Mouse (Mus musculus) forebrain, postnatal 0 days (tissue): ENCODE data around the gene Bcat1. TPM values are rescaled to one million over a fixed set of nuclear protein-coding genes. Genes with fewer than 3 reads are reported as not detected.

Experiments used
- ATAC-seq: fragments of 200-750 bp; cut with Nextera tagmentation; 2 replicates; pipeline ENCODE4 v1.8.0; 2017; ENCODE audit warnings: mild to moderate bottlenecking, moderate library complexity
- DNase-seq: peaks from one replicate; pipeline ENCODE4 v3.0.0-alpha.2; 2015
- H3K27ac ChIP-seq: fragments of 300-500 bp; sonication (generic); 2 replicates; pipeline ENCODE4 v1.5.1; 2014; ENCODE audit warnings: low read depth, mild to moderate bottlenecking, antibody characterized with exemption, low read length, moderate library complexity, mixed read lengths
- H3K27me3 ChIP-seq: fragments of 300-500 bp; sonication (generic); 2 replicates; pipeline ENCODE4 v1.6.1; 2014; ENCODE audit warnings: mild to moderate bottlenecking, low read length, mixed read lengths; ENCODE audit not compliant: insufficient read depth
- H3K36me3 ChIP-seq: fragments of 300-500 bp; sonication (generic); 2 replicates; pipeline ENCODE4 v1.6.1; 2014; ENCODE audit warnings: mild to moderate bottlenecking, moderate library complexity; ENCODE audit not compliant: insufficient read depth
- H3K4me1 ChIP-seq: fragments of 300-500 bp; sonication (generic); 2 replicates; pipeline ENCODE4 v1.6.1; 2014; ENCODE audit warnings: antibody characterized with exemption; ENCODE audit not compliant: insufficient read depth
- H3K4me2 ChIP-seq: fragments of 300-500 bp; sonication (generic); 2 replicates; pipeline ENCODE4 v1.6.1; 2014; ENCODE audit warnings: low read depth, mild to moderate bottlenecking, moderate library complexity
- H3K4me3 ChIP-seq: fragments of 300-500 bp; sonication (generic); 2 replicates; pipeline ENCODE4 v1.5.1; 2014; ENCODE audit warnings: low read depth, low read length, mixed read lengths
- H3K9ac ChIP-seq: fragments of 300-500 bp; sonication (generic); 2 replicates; pipeline ENCODE4 v1.6.1; 2014; ENCODE audit warnings: mild to moderate bottlenecking
- H3K9me3 ChIP-seq: fragments of 300-500 bp; sonication (generic); 2 replicates; pipeline ENCODE4 v1.6.1; 2016; ENCODE audit warnings: low read length
- CTCF ChIP-seq: sonication (generic); IDR thresholded peaks from 2 replicates; pipeline ENCODE4 v1.5.1; 2016; ENCODE audit warnings: antibody characterized with exemption, control low read depth, low read depth
- WGBS: fragments of 180-500 bp; shearing (Covaris S2); extraction: QIAGEN DNeasy Blood & Tissue Kit; methylation state at CpG from one replicate; pipeline ENCODE4 v1.1.7; 2014; 5-methylcytosine and 5-hydroxymethylcytosine counted together
- polyA plus RNA-seq: library from polyadenylated mRNA; unstranded; fragments of >200 nt; fragmentation: Nextera tagmentation; extraction: Ambion mirVana; gene quantifications from 2 replicates; pipeline ENCODE4 v1.2.1, GENCODE M21; 2015
- total RNA-seq: library from RNA; depleted of rRNA; stranded (reverse); fragments of >200 nt; gene quantifications from 2 replicates; pipeline ENCODE4 v1.2.3, GENCODE M21; 2014

The Bcat1 gene
- total and polyA plus RNA-seq, 2 experiments from 2014 or later: 50.7 to 97.5 TPM

DNA sequence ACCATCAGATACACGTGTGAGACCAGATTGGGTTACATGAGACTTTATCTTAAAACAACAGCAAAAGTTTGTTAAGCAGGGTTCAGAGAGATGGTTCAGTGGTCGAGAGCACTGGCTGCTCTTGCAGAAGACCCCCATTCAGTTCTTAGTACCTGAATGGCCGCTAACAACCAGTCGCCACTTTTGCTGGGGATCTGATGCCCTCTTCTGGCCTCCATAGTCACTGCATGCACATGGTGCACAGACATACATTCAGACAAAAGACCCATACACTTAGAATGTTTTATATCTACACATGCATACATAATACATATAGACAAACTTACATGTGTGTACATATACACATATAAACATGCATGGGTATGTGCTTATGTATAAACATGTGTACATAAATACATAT lies 86.8 kb downstream of the Bcat1 start:
- H3K27me3 ChIP-seq: no peaks in the 10 kb centered on the region
- no peaks in the 10 kb centered on the region for H3K9me3 ChIP-seq

DNA sequence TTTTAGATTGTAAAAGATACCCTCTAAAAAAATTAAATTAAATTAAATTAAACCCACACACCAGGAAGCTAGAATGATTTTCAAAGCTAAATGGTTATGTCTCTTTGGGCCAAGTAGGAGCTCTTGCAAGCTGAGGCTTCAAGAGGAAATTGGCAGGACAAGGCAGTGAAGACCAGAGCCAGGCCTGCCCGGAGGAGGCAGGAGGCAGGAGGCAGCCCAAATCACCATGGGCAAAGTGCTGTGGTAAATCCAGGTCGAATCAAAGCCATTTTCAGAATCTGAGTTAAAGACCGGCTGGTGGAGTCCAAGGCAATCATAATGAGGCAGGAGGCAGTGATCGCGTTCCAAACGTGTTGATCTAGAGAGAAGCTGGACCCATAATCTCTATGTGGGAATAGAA lies 88.3 kb downstream of the Bcat1 start:
- Histone ChIP-seq H3K9me3 (no peaks in the 10 kb centered on the region), H3K36me3 (no peaks in the 10 kb centered on the region), H3K4me3 (no peak overlapping the region), H3K4me2 (no peak overlapping the region), H3K27ac (no peak overlapping the region), H3K4me1 (no peaks in the 10 kb centered on the region), H3K9ac (no peak overlapping the region), H3K27me3 (no peaks in the 10 kb centered on the region)
- ATAC-seq (no peak), DNase-seq (no peak)
- WGBS: 80% methylated on average over 6 of the region's 6 CpGs
- TF ChIP-seq CTCF: no peak

More for the DNA sequence above, 86.8 kb downstream of the Bcat1 start:
- Histone ChIP-seq H3K4me1 (no peaks in the 10 kb centered on the region), H3K4me2 (no peak overlapping the region), H3K4me3 (no peak overlapping the region), H3K27ac (no peak overlapping the region), H3K36me3 (0 out of 2 replicates have a peak, but pooled peaks cover 6% of the 10 kb centered on the region), H3K9ac (no peak overlapping the region)
- ATAC-seq (no peak), DNase-seq (no peak)
- WGBS: 91% methylated on average over 4 of the region's 4 CpGs
- TF ChIP-seq CTCF: no peak

DNA sequence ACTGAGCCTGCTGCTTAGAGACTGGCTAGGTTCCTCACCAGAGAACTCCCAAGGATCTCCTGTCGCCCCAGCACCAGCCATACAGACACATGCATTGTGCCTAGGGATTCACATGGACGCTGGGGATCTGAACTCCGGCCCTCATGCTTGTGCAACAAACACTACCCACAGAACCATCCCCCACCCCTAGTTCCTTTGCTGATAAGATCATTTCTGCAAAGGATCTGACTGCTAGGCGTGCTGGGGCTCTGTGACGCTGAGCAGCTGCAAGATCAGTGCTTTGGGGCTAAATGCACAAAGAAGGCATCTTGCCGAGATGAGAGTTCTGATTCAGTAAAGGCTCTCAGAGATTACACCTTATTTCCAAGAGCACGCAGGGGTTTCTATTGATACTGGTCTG lies 88.8 kb downstream of the Bcat1 start:
- Histone ChIP-seq H3K27me3 (no peaks in the 10 kb centered on the region), H3K9ac (no peak overlapping the region), H3K4me3 (no peak overlapping the region), H3K9me3 (no peaks in the 10 kb centered on the region), H3K36me3 (no peaks in the 10 kb centered on the region), H3K4me1 (no peaks in the 10 kb centered on the region), H3K4me2 (no peak overlapping the region), H3K27ac (no peak overlapping the region)
- TF ChIP-seq CTCF: no peak
- ATAC-seq (no peak), DNase-seq (no peak)
- WGBS: 75% methylated on average over 7 of the region's 7 CpGs

DNA sequence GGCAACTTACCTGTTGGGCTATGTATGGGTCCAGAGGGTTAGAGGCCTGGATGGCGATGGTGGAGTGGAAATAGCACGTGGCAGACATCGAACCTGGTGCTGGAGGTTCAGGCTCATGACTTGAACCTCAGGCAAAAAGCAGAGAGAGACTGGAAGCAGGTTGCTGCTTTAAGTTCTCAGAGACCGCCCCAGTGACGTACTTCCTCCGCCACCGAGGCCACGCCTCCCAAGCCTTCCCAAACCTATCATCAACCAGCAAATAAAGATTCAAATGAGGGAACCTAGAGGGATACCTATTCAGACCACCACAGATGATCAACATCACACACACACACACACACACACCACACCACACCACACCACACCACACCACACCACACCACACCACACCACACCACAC lies 91.8 kb downstream of the Bcat1 start:
- Histone ChIP-seq H3K36me3 (no peaks in the 10 kb centered on the region), H3K27me3 (no peaks in the 10 kb centered on the region), H3K9me3 (no peaks in the 10 kb centered on the region), H3K9ac (no peak overlapping the region), H3K4me3 (no peak overlapping the region), H3K4me1 (no peaks in the 10 kb centered on the region), H3K4me2 (no peak overlapping the region), H3K27ac (no peak overlapping the region)
- DNase-seq: no peak
- 95% methylated on average over 8 of the region's 8 CpGs for WGBS
- no peak for ATAC-seq
- TF ChIP-seq CTCF: no peak

DNA sequence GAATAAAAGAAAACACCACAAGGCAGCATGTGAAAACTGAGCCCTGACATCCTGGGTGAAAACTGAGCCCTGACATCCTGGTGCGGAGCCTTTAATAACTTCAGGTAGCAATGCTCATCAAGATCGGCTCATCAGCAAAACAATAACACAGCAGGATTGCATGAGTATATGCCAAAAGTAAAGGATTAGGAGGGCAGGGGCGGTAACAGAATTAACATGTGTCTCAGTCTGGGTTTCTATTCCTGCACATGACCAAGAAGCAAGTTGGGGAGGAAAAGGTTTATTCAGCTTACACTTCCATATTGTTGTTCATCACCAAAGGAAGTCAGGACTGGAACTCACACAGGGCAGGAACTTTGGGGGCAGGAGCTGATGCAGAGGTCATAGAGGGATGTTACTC lies 93.9 kb downstream of the Bcat1 start:
- Histone ChIP-seq H3K9ac (no peak overlapping the region), H3K4me1 (no peaks in the 10 kb centered on the region), H3K27ac (no peak overlapping the region), H3K36me3 (no peaks in the 10 kb centered on the region), H3K27me3 (no peaks in the 10 kb centered on the region), H3K4me3 (no peak overlapping the region), H3K9me3 (no peaks in the 10 kb centered on the region), H3K4me2 (no peak overlapping the region)
- DNase-seq: no peak
- no peak for ATAC-seq
- no peak for TF ChIP-seq CTCF
- WGBS: 58% methylated on average over 3 of the region's 3 CpGs

DNA sequence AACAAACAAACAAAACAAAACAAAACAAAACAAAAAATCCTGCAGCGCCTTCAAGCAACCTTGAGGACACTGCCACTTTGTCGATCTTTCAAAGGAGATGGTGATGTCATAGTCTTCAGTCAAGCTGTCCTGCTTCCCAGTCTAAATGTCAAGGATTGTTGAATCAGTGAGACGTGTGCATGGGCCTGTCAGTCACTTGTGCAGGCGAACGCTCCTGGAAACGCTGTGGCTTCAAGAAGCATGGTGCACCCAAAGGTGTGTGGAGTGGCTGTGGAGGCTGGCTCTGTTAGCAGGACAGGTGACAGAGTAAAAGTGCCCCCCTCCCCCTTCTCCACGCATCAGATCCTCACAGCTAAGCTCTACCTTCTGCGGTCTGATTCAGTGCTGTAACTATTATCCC lies 103.6 kb downstream of the Bcat1 start:
- TF ChIP-seq CTCF: no peak

DNA sequence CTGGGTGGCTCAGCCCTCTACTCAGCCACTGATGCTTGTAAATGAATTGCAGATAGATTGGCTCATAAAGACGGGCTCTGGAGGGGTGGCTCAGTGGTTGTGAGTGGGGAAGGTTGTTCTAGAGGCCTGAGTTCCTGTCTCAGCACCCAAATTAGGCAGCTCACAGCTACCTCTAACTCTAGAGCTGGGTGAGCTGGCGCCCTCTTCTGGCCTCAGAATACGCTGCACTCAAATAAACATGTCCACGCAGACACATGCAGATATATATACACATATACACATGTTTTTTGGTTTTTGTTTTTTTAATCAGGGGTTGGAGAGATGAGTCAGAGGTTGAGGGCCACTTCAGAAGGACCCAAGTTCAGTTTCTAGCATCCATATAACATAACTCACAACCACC lies 105.1 kb downstream of the Bcat1 start:
- ATAC-seq (no peak), DNase-seq (no peak)
- TF ChIP-seq CTCF: no peak
- Histone ChIP-seq H3K4me2 (no peak overlapping the region), H3K4me1 (no peaks in the 10 kb centered on the region), H3K27ac (no peak overlapping the region), H3K9me3 (no peaks in the 10 kb centered on the region), H3K9ac (no peak overlapping the region), H3K27me3 (no peaks in the 10 kb centered on the region), H3K36me3 (no peaks in the 10 kb centered on the region), H3K4me3 (no peak overlapping the region)
- 89% methylated on average over 4 of the region's 4 CpGs for WGBS

More for the DNA sequence above, 103.6 kb downstream of the Bcat1 start:
- Histone ChIP-seq H3K27me3 (no peaks in the 10 kb centered on the region), H3K4me3 (no peak overlapping the region), H3K9ac (no peak overlapping the region), H3K27ac (no peak overlapping the region), H3K4me2 (no peak overlapping the region), H3K4me1 (no peaks in the 10 kb centered on the region), H3K9me3 (no peaks in the 10 kb centered on the region), H3K36me3 (no peaks in the 10 kb centered on the region)
- ATAC-seq (no peak), DNase-seq (no peak)
- 73% methylated on average over 8 of the region's 8 CpGs for WGBS

DNA sequence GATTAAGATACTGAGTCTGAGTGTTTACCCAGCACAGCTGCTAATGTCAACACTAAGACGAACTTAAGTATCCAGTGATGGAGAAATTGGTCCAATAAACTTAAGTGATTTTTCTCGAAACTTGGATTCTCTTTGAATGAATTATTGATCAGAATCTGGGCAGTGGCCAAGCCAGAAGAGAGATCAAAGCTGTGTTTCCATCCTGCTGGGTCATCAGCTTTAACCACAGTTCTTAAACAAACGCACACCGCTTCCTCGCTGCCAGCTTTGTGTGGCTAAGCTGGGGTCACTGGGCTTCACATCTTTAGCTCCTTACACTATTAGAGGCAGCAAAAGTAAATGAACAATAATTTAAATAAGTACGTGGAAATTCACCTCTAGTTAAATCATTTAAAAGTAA lies 108.4 kb downstream of the Bcat1 start:
- DNase-seq (no peak), ATAC-seq (no peak)
- no peak overlapping the region for H3K9ac ChIP-seq
- H3K36me3 ChIP-seq: no peaks in the 10 kb centered on the region
- H3K4me3 ChIP-seq: no peak overlapping the region
- H3K27me3 ChIP-seq: no peaks in the 10 kb centered on the region
- no peak overlapping the region for H3K4me2 ChIP-seq
- no peaks in the 10 kb centered on the region for H3K9me3 ChIP-seq
- TF ChIP-seq CTCF: no peak
- no peak overlapping the region for H3K27ac ChIP-seq
- no peaks in the 10 kb centered on the region for H3K4me1 ChIP-seq
- WGBS: 45% methylated on average over 6 of the region's 6 CpGs
